Mouse (Mus musculus): ENCODE results near the gene Grid1. TPM values are rescaled to one million over a fixed set of nuclear protein-coding genes. Genes with fewer than 3 reads are reported as not detected.

Grid1 gene
- polyA plus RNA-seq, 1 experiment, result 1.3 TPM

GRCm38 (mm10) chr14:34916315-34916714, 96.4 kb downstream of the Grid1 start:
- WGBS, result 85% methylated on average over 6 of the region's 6 CpGs
- no peak for TF ChIP-seq CTCF (conservative IDR thresholded peaks at IDR 0.05; ENCODE audit: insufficient read depth, insufficient read length, low read depth, low read length)
- TF ChIP-seq POLR2A (IDR thresholded peaks at IDR 0.05; ENCODE audit: low read depth, low read length), result no peak
- H3K4me3 ChIP-seq (ENCODE audit: insufficient read depth, low read depth, low read length), result no peak overlapping the region
- no peak for DNase-seq
- no peak overlapping the region for H3K27ac ChIP-seq (ENCODE audit: insufficient read depth, low read depth, low read length)
- no peaks in the 10 kb centered on the region for H3K36me3 ChIP-seq (ENCODE audit: control insufficient read depth, insufficient read depth, low read length)
- H3K4me1 ChIP-seq (ENCODE audit: control insufficient read depth, insufficient read depth, low read length), result no peaks in the 10 kb centered on the region
- H3K27me3 ChIP-seq (replicated peaks; ENCODE audit: control insufficient read depth, insufficient read depth, low read length), result no peaks in the 10 kb centered on the region

DNA sequence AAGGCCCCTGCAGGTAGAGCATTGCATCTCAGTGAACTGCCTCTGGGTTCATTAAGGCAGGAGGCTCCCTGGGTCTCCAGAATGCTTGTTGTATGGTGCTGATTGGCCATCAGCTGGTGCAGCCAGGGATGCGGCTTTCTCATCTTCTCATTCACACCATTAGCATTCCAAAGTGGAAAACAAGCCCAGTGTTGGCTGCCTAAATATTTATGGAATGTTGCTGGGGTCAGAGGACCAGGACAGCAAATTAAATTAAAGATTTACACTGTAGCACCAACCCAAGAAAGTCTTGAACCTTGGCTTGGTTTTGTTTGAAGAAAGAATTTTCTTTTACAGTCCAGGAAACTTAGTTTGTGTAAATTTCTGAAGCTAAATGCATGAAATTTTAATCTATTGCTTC, 97.2 kb downstream of the Grid1 start:
- no peaks in the 10 kb centered on the region for H3K27me3 ChIP-seq (replicated peaks; ENCODE audit: control insufficient read depth, insufficient read depth, low read length)
- H3K4me3 ChIP-seq (ENCODE audit: insufficient read depth, low read depth, low read length), result no peak overlapping the region
- H3K4me1 ChIP-seq (ENCODE audit: control insufficient read depth, insufficient read depth, low read length), result 0 out of 2 replicates have a peak, but pooled peaks cover 4% of the 10 kb centered on the region
- no peak overlapping the region for H3K27ac ChIP-seq (ENCODE audit: insufficient read depth, low read depth, low read length)
- DNase-seq, result peak; percentile 38
- TF ChIP-seq POLR2A (IDR thresholded peaks at IDR 0.05; ENCODE audit: low read depth, low read length) (no peak), CTCF (conservative IDR thresholded peaks at IDR 0.05; ENCODE audit: insufficient read depth, insufficient read length, low read depth, low read length) (no peak)
- no peaks in the 10 kb centered on the region for H3K36me3 ChIP-seq (ENCODE audit: control insufficient read depth, insufficient read depth, low read length)
- 18% methylated on average over 1 of the region's 1 CpGs for WGBS

DNA sequence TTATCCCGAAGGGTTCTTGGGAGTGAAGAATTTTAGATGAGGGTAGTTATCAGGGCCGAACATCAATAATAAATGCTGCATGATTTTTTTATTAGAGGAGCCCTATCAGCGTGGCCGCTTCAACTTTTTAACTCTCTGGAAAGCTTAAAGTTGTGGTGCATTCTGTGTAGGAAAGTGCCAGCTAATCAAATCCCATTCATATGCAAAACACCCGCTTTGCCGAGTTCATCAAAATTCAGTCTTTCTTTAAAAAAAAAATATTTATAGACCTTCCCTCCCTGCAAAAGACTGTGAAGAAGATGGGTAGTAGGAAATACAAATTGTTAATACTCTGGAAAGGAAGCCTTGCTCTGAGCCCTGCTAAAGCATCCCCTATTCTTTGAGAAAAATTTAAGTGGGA, 99.3 kb downstream of the Grid1 start:
- H3K4me1 ChIP-seq (ENCODE audit: control insufficient read depth, insufficient read depth, low read length), result 0 out of 2 replicates have a peak, but pooled peaks cover 4% of the 10 kb centered on the region
- H3K36me3 ChIP-seq (ENCODE audit: control insufficient read depth, insufficient read depth, low read length), result no peaks in the 10 kb centered on the region
- no peak for TF ChIP-seq POLR2A (IDR thresholded peaks at IDR 0.05; ENCODE audit: low read depth, low read length)
- TF ChIP-seq CTCF (conservative IDR thresholded peaks at IDR 0.05; ENCODE audit: insufficient read depth, insufficient read length, low read depth, low read length), result no peak
- 78% methylated on average over 6 of the region's 6 CpGs for WGBS
- no peak overlapping the region for H3K4me3 ChIP-seq (ENCODE audit: insufficient read depth, low read depth, low read length)
- H3K27ac ChIP-seq (ENCODE audit: insufficient read depth, low read depth, low read length), result no peak overlapping the region
- H3K27me3 ChIP-seq (replicated peaks; ENCODE audit: control insufficient read depth, insufficient read depth, low read length), result no peaks in the 10 kb centered on the region
- no peak for DNase-seq

DNA sequence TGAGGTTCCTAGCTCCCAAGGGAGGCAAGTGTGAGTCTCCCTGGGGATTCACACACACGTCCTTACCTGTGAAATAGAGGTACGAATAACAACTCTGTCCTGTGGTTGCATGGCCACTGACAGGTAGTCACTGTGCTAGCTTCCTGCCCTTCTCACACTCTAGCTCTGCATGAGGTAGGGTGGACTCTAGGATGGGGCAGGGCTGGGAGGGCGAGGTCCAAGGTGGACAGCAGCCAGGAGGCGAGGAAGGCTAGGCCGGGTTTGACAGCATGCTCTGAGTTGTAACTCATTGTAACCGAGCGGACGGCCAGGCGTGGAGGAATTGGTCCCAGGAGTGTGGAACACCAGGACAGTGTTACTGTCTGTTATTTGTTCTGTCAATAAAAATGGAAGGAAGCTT, 101.4 kb downstream of the Grid1 start:
- 37% methylated on average over 9 of the region's 9 CpGs for WGBS
- DNase-seq, result peak; percentile 73
- TF ChIP-seq POLR2A (IDR thresholded peaks at IDR 0.05; ENCODE audit: low read depth, low read length), result no peak
- no peak for TF ChIP-seq CTCF (conservative IDR thresholded peaks at IDR 0.05; ENCODE audit: insufficient read depth, insufficient read length, low read depth, low read length)

GRCm38 (mm10) chr14:34925021-34925420, 105.1 kb downstream of the Grid1 start:
- Histone ChIP-seq H3K4me3 (ENCODE audit: insufficient read depth, low read depth, low read length) (no peak overlapping the region), H3K27me3 (replicated peaks; ENCODE audit: control insufficient read depth, insufficient read depth, low read length) (no peaks in the 10 kb centered on the region), H3K27ac (ENCODE audit: insufficient read depth, low read depth, low read length) (no peak overlapping the region), H3K36me3 (ENCODE audit: control insufficient read depth, insufficient read depth, low read length) (no peaks in the 10 kb centered on the region), H3K4me1 (ENCODE audit: control insufficient read depth, insufficient read depth, low read length) (0 out of 2 replicates have a peak, but pooled peaks cover 4% of the 10 kb centered on the region)
- DNase-seq, result peak; percentile 36
- 51% methylated on average over 5 of the region's 5 CpGs for WGBS
- TF ChIP-seq POLR2A (IDR thresholded peaks at IDR 0.05; ENCODE audit: low read depth, low read length) (no peak), CTCF (conservative IDR thresholded peaks at IDR 0.05; ENCODE audit: insufficient read depth, insufficient read length, low read depth, low read length) (no peak)

More for the DNA sequence above, 101.4 kb downstream of the Grid1 start:
- Histone ChIP-seq H3K27me3 (replicated peaks; ENCODE audit: control insufficient read depth, insufficient read depth, low read length) (no peaks in the 10 kb centered on the region), H3K4me1 (ENCODE audit: control insufficient read depth, insufficient read depth, low read length) (0 out of 2 replicates have a peak, but pooled peaks cover 4% of the 10 kb centered on the region), H3K4me3 (ENCODE audit: insufficient read depth, low read depth, low read length) (no peak overlapping the region), H3K36me3 (ENCODE audit: control insufficient read depth, insufficient read depth, low read length) (no peaks in the 10 kb centered on the region), H3K27ac (ENCODE audit: insufficient read depth, low read depth, low read length) (no peak overlapping the region)

GRCm38 (mm10) chr14:34930040-34930719, 110.3 kb downstream of the Grid1 start:
- Histone ChIP-seq H3K4me3 (ENCODE audit: insufficient read depth, low read depth, low read length) (no peak overlapping the region), H3K27ac (ENCODE audit: insufficient read depth, low read depth, low read length) (no peak overlapping the region), H3K27me3 (replicated peaks; ENCODE audit: control insufficient read depth, insufficient read depth, low read length) (no peaks in the 10 kb centered on the region), H3K4me1 (ENCODE audit: control insufficient read depth, insufficient read depth, low read length) (no peaks in the 10 kb centered on the region), H3K36me3 (ENCODE audit: control insufficient read depth, insufficient read depth, low read length) (no peaks in the 10 kb centered on the region)
- WGBS, result 87% methylated on average over 8 of the region's 8 CpGs
- no peak for DNase-seq
- TF ChIP-seq CTCF (conservative IDR thresholded peaks at IDR 0.05; ENCODE audit: insufficient read depth, insufficient read length, low read depth, low read length) (no peak), POLR2A (IDR thresholded peaks at IDR 0.05; ENCODE audit: low read depth, low read length) (no peak)

GRCm38 (mm10) chr14:34933197-34933596, 113.3 kb downstream of the Grid1 start:
- Histone ChIP-seq H3K27me3 (replicated peaks; ENCODE audit: control insufficient read depth, insufficient read depth, low read length) (no peaks in the 10 kb centered on the region), H3K4me1 (ENCODE audit: control insufficient read depth, insufficient read depth, low read length) (no peaks in the 10 kb centered on the region), H3K27ac (ENCODE audit: insufficient read depth, low read depth, low read length) (no peak overlapping the region), H3K36me3 (ENCODE audit: control insufficient read depth, insufficient read depth, low read length) (no peaks in the 10 kb centered on the region), H3K4me3 (ENCODE audit: insufficient read depth, low read depth, low read length) (no peak overlapping the region)
- no peak for TF ChIP-seq POLR2A (IDR thresholded peaks at IDR 0.05; ENCODE audit: low read depth, low read length)
- 45% methylated on average over 4 of the region's 4 CpGs for WGBS
- DNase-seq, result no peak

Measured in kidney, adult 2 months (tissue).